Mouse (Mus musculus) midbrain, embryonic 15.5 days (tissue): Measurements from ENCODE around the gene Sec14l2. TPM values are rescaled to one million over a fixed set of nuclear protein-coding genes. Genes with fewer than 3 reads are reported as not detected.
A peak's percentile ranks its signal among the peaks of the same experiment; 100 is the strongest.
"Not testable (repeated sequence)": the region's sequence is repeated elsewhere in the genome, so short reads cannot be mapped to it uniquely, and the experiment has no call there.

Experiments used
- ATAC-seq: fragments of 200-750 bp; cut with Nextera tagmentation; replicated peaks from 2 replicates; pipeline ENCODE4 v1.8.0; 2017; ENCODE audit warnings: moderate TSS enrichment
- H3K27ac ChIP-seq: fragments of 300-500 bp; sonication (generic); 2 replicates; pipeline ENCODE4 v1.5.1; 2015; ENCODE audit warnings: mild to moderate bottlenecking, inconsistent platforms
- H3K27me3 ChIP-seq: fragments of 300-500 bp; sonication (generic); replicated peaks from 2 replicates; pipeline ENCODE4 v1.6.1; 2015; ENCODE audit warnings: inconsistent platforms
- H3K36me3 ChIP-seq: fragments of 300-500 bp; sonication (generic); replicated peaks from 2 replicates; pipeline ENCODE4 v1.6.1; 2015; ENCODE audit warnings: inconsistent platforms
- H3K4me1 ChIP-seq: fragments of 300-500 bp; sonication (generic); 2 replicates; pipeline ENCODE4 v1.6.1; 2015; ENCODE audit warnings: inconsistent platforms
- H3K4me2 ChIP-seq: fragments of 300-500 bp; sonication (generic); 2 replicates; pipeline ENCODE4 v1.6.1; 2015; ENCODE audit warnings: inconsistent platforms, mild to moderate bottlenecking, moderate library complexity
- H3K4me3 ChIP-seq: fragments of 300-500 bp; sonication (generic); 2 replicates; pipeline ENCODE4 v1.5.1; 2015; ENCODE audit warnings: mild to moderate bottlenecking, inconsistent platforms
- H3K9ac ChIP-seq: fragments of 300-500 bp; sonication (generic); 2 replicates; pipeline ENCODE4 v1.6.1; 2015; ENCODE audit warnings: mild to moderate bottlenecking, inconsistent platforms
- H3K9me3 ChIP-seq: fragments of 300-500 bp; sonication (generic); 2 replicates; pipeline ENCODE4 v1.6.1; 2016; ENCODE audit warnings: inconsistent platforms
- WGBS: fragments of 180-500 bp; shearing (Covaris S2); methylation state at CpG from one replicate; pipeline ENCODE4 v1.1.7; 2015; ENCODE audit warnings: mixed read lengths; 5-methylcytosine and 5-hydroxymethylcytosine counted together
- polyA plus RNA-seq: library from polyadenylated mRNA; unstranded; fragments of >200 nt; fragmentation: Nextera tagmentation; extraction: Ambion mirVana; gene quantifications from 2 replicates; pipeline ENCODE4 v1.2.1, GENCODE M21; 2015

Gene Sec14l2
- polyA plus RNA-seq, 1 experiment from 2014 or later = 4.0 TPM

- no peak for ATAC-seq
- H3K9ac ChIP-seq = no peak overlapping the region
- no peak overlapping the region for H3K27ac ChIP-seq
- H3K27me3 ChIP-seq = no peaks in the 10 kb centered on the region
- H3K4me2 ChIP-seq = no peak overlapping the region
- H3K9me3 ChIP-seq = no peaks in the 10 kb centered on the region
- WGBS = 86% methylated on average over 10 of the region's 10 CpGs
- H3K4me1 ChIP-seq = no peaks in the 10 kb centered on the region
- H3K4me3 ChIP-seq = no peak overlapping the region
- H3K36me3 ChIP-seq = peaks cover 17% of the 10 kb centered on the region
Observed at GRCm38 (mm10) chr11:4147098-4147497, 23.9 kb upstream of the Sec14l2 start.

- Histone ChIP-seq H3K9ac (no peak overlapping the region), H3K4me1 (no peaks in the 10 kb centered on the region), H3K36me3 (peaks cover 22% of the 10 kb centered on the region), H3K27ac (no peak overlapping the region), H3K27me3 (no peaks in the 10 kb centered on the region), H3K9me3 (no peaks in the 10 kb centered on the region), H3K4me3 (no peak overlapping the region), H3K4me2 (no peak overlapping the region)
- 68% methylated on average over 6 of the region's 6 CpGs for WGBS
- no peak for ATAC-seq
Observed at GRCm38 (mm10) chr11:4146381-4146780, 23.2 kb upstream of the Sec14l2 start.

- Histone ChIP-seq H3K9ac (no peak overlapping the region), H3K27me3 (no peaks in the 10 kb centered on the region), H3K9me3 (no peaks in the 10 kb centered on the region), H3K27ac (no peak overlapping the region), H3K36me3 (peaks cover 29% of the 10 kb centered on the region), H3K4me1 (0 out of 2 replicates have a peak, but pooled peaks cover 1% of the 10 kb centered on the region), H3K4me2 (no peak overlapping the region), H3K4me3 (no peak overlapping the region)
- whole genome bisulfite sequencing = 91% methylated on average over 21 of the region's 21 CpGs
- ATAC-seq = no peak
Observed at GRCm38 (mm10) chr11:4143281-4144062, 20.3 kb upstream of the Sec14l2 start.

GRCm38 (mm10) chr11:4142352-4142751, 19.1 kb upstream of the Sec14l2 start:
- 87% methylated on average over 4 of the region's 4 CpGs for WGBS
- peaks cover 29% of the 10 kb centered on the region for H3K36me3 ChIP-seq

GRCm38 (mm10) chr11:4141505-4141904, 18.3 kb upstream of the Sec14l2 start:
- Histone ChIP-seq H3K9me3 (no peaks in the 10 kb centered on the region), H3K27me3 (no peaks in the 10 kb centered on the region), H3K4me1 (peaks cover 21% of the 10 kb centered on the region), H3K9ac (no peak overlapping the region), H3K4me2 (no peak overlapping the region), H3K27ac (no peak overlapping the region), H3K4me3 (no peak overlapping the region), H3K36me3 (peaks cover 29% of the 10 kb centered on the region)
- ATAC-seq = no peak

More at GRCm38 (mm10) chr11:4142352-4142751, 19.1 kb upstream of the Sec14l2 start:
- H3K9me3 ChIP-seq = no peaks in the 10 kb centered on the region
- H3K4me1 ChIP-seq = peaks cover 12% of the 10 kb centered on the region
- no peak overlapping the region for H3K4me3 ChIP-seq
- no peak overlapping the region for H3K27ac ChIP-seq
- no peak overlapping the region for H3K9ac ChIP-seq
- H3K4me2 ChIP-seq = no peak overlapping the region
- no peak for ATAC-seq
- H3K27me3 ChIP-seq = no peaks in the 10 kb centered on the region

- Histone ChIP-seq H3K4me3 (no peak overlapping the region), H3K4me1 (peaks cover 34% of the 10 kb centered on the region), H3K4me2 (no peak overlapping the region), H3K27me3 (no peaks in the 10 kb centered on the region), H3K27ac (no peak overlapping the region), H3K36me3 (peaks cover 28% of the 10 kb centered on the region), H3K9me3 (no peaks in the 10 kb centered on the region), H3K9ac (no peak overlapping the region)
- no peak for ATAC-seq
- 76% methylated on average over 2 of the region's 2 CpGs for WGBS
Observed at GRCm38 (mm10) chr11:4138964-4139363, 15.7 kb upstream of the Sec14l2 start.

GRCm38 (mm10) chr11:4134986-4135935, 12.0 kb upstream of the Sec14l2 start, which contains the start of gene Rnf215:
TSS of gene Rnf215 (plus strand) at chr11:4135202.
- peak within 1 kb of the TSS; percentile 94 for H3K27ac ChIP-seq
- no peaks in the 10 kb centered on the region; the same call in 1 of the 2 replicates for H3K36me3 ChIP-seq
- no peaks in the 10 kb centered on the region for H3K27me3 ChIP-seq
- H3K4me2 ChIP-seq = peak within 1 kb of the TSS; percentile 89
- peak within 1 kb of the TSS; percentile 96 for H3K9ac ChIP-seq
- H3K4me1 ChIP-seq = peaks cover 34% of the 10 kb centered on the region
- peak; percentile 90 for ATAC-seq
- H3K9me3 ChIP-seq = no peaks in the 10 kb centered on the region
- WGBS = under 1% methylated on average over 60 of the region's 66 CpGs
- peak within 1 kb of the TSS; percentile 91 for H3K4me3 ChIP-seq

- Histone ChIP-seq H3K27ac (peak overlapping the region; percentile 94), H3K36me3 (no peaks in the 10 kb centered on the region), H3K4me2 (peak overlapping the region; percentile 89), H3K9ac (peak overlapping the region; percentile 24; the same call in 1 of the 2 replicates), H3K9me3 (no peaks in the 10 kb centered on the region), H3K27me3 (no peaks in the 10 kb centered on the region), H3K4me1 (peaks cover 34% of the 10 kb centered on the region), H3K4me3 (peak overlapping the region; percentile 91; the same call in 1 of the 2 replicates)
- 51% methylated on average over 6 of the region's 6 CpGs for WGBS
- no peak for ATAC-seq
Observed at GRCm38 (mm10) chr11:4134400-4134799, 11.2 kb upstream of the Sec14l2 start.

GRCm38 (mm10) chr11:4133450-4133849, 10.2 kb upstream of the Sec14l2 start:
- H3K4me2 ChIP-seq = no peak overlapping the region
- 59% methylated on average over 3 of the region's 3 CpGs for WGBS
- peaks cover 33% of the 10 kb centered on the region for H3K4me1 ChIP-seq
- no peak overlapping the region for H3K4me3 ChIP-seq
- H3K27ac ChIP-seq = no peak overlapping the region
- ATAC-seq = no peak
- no peak overlapping the region for H3K9ac ChIP-seq
- H3K36me3 ChIP-seq = no peaks in the 10 kb centered on the region
- H3K27me3 ChIP-seq = no peaks in the 10 kb centered on the region
- no peaks in the 10 kb centered on the region for H3K9me3 ChIP-seq

GRCm38 (mm10) chr11:4128461-4128860, 5.2 kb upstream of the Sec14l2 start:
- not testable (repeated sequence) for H3K9me3 ChIP-seq, H3K4me1 ChIP-seq, ATAC-seq, H3K36me3 ChIP-seq, H3K27ac ChIP-seq, H3K4me3 ChIP-seq, H3K4me2 ChIP-seq, H3K9ac ChIP-seq, H3K27me3 ChIP-seq
- WGBS = 88% methylated on average over 4 of the region's 4 CpGs

GRCm38 (mm10) chr11:4127059-4127458, 3.8 kb upstream of the Sec14l2 start:
- Histone ChIP-seq H3K4me1 (no peaks in the 10 kb centered on the region), H3K9ac (no peak overlapping the region), H3K4me2 (no peak overlapping the region), H3K9me3 (no peaks in the 10 kb centered on the region), H3K4me3 (no peak overlapping the region), H3K27me3 (no peaks in the 10 kb centered on the region), H3K27ac (no peak overlapping the region), H3K36me3 (no peaks in the 10 kb centered on the region)
- ATAC-seq = no peak
- 95% methylated on average over 1 of the region's 1 CpGs for WGBS

GRCm38 (mm10) chr11:4123922-4124321, 707 bp upstream of the Sec14l2 start:
- Histone ChIP-seq H3K4me1 (no peaks in the 10 kb centered on the region; the same call in 1 of the 2 replicates), H3K9me3 (no peaks in the 10 kb centered on the region), H3K27me3 (no peaks in the 10 kb centered on the region), H3K9ac (no peak overlapping the region), H3K27ac (no peak overlapping the region), H3K36me3 (no peaks in the 10 kb centered on the region), H3K4me2 (no peak overlapping the region), H3K4me3 (no peak overlapping the region)
- ATAC-seq = no peak
- WGBS = 59% methylated on average over 5 of the region's 5 CpGs
